Mouse (Mus musculus) intestine, embryonic 14.5 days (tissue): ENCODE data around the gene Gnptab. TPM values are rescaled to one million over a fixed set of nuclear protein-coding genes. Genes with fewer than 3 reads are reported as not detected.
"Not testable (repeated sequence)": the region's sequence is repeated elsewhere in the genome, so short reads cannot be mapped to it uniquely, and the experiment has no call there.

Experiments used
- ATAC-seq: fragments of 200-750 bp; cut with Nextera tagmentation; replicated peaks from 2 replicates; pipeline ENCODE4 v1.8.0; 2017; ENCODE audit warnings: low read depth, moderate number of reproducible peaks, moderate TSS enrichment, moderate library complexity; ENCODE audit not compliant: low FRiP score, low TSS enrichment
- DNase-seq: peaks from one replicate; pipeline ENCODE4 v3.0.0-alpha.2; 2018; ENCODE audit warnings: low spot score
- H3K27ac ChIP-seq: fragments of 300-500 bp; sonication (generic); 2 replicates; pipeline ENCODE4 v1.5.1; 2014; ENCODE audit warnings: low read depth, mild to moderate bottlenecking, control low read depth
- H3K27me3 ChIP-seq: fragments of 300-500 bp; sonication (generic); replicated peaks from 2 replicates; pipeline ENCODE4 v1.6.1; 2014; ENCODE audit warnings: low read length, control low read depth; ENCODE audit not compliant: control insufficient read depth, insufficient read depth
- H3K36me3 ChIP-seq: fragments of 300-500 bp; sonication (generic); 2 replicates; pipeline ENCODE4 v1.6.1; 2014; ENCODE audit warnings: low read length, control low read depth; ENCODE audit not compliant: control insufficient read depth, insufficient read depth
- H3K4me1 ChIP-seq: fragments of 300-500 bp; sonication (generic); replicated peaks from 2 replicates; pipeline ENCODE4 v1.6.1; 2014; ENCODE audit warnings: low read length, control low read depth, mixed read lengths; ENCODE audit not compliant: control insufficient read depth, insufficient read depth
- H3K4me2 ChIP-seq: fragments of 300-500 bp; sonication (generic); 2 replicates; pipeline ENCODE4 v1.6.1; 2014; ENCODE audit warnings: low read length
- H3K4me3 ChIP-seq: fragments of 300-500 bp; sonication (generic); 2 replicates; pipeline ENCODE4 v1.5.1; 2014; ENCODE audit warnings: low read depth, low read length, control low read depth, mixed read lengths
- H3K9ac ChIP-seq: fragments of 300-500 bp; sonication (generic); 2 replicates; pipeline ENCODE4 v1.6.1; 2014; ENCODE audit warnings: mild to moderate bottlenecking, low read length
- H3K9me3 ChIP-seq: fragments of 300-500 bp; sonication (generic); 2 replicates; pipeline ENCODE4 v1.6.1; 2016; ENCODE audit warnings: low read length, control low read depth; ENCODE audit not compliant: control insufficient read depth
- WGBS: fragments of 180-500 bp; shearing (Covaris S2); extraction: QIAGEN DNeasy Blood & Tissue Kit; methylation state at CpG from one replicate; pipeline ENCODE4 v1.1.7; 2014; 5-methylcytosine and 5-hydroxymethylcytosine counted together
- polyA plus RNA-seq: library from polyadenylated mRNA; unstranded; fragments of >200 nt; fragmentation: Nextera tagmentation; extraction: Ambion mirVana; gene quantifications from 2 replicates; pipeline ENCODE4 v1.2.1, GENCODE M21; 2014

Gene Gnptab
- polyA plus RNA-seq, 1 experiment from 2014 or later, result 14.0 TPM

GRCm38 (mm10) chr10:88451221-88451620 is 72.3 kb downstream of the Gnptab start:
- Histone ChIP-seq H3K4me2 (no peak overlapping the region), H3K9ac (no peak overlapping the region), H3K27ac (no peak overlapping the region), H3K9me3 (no peaks in the 10 kb centered on the region), H3K4me1 (no peaks in the 10 kb centered on the region), H3K4me3 (no peak overlapping the region), H3K27me3 (no peaks in the 10 kb centered on the region), H3K36me3 (0 out of 2 replicates have a peak, but pooled peaks cover 4% of the 10 kb centered on the region)
- ATAC-seq, result no peak
- no peak for DNase-seq
- WGBS, result 84% methylated on average over 2 of the region's 2 CpGs

GRCm38 (mm10) chr10:88451990-88452389 is 73.1 kb downstream of the Gnptab start:
- H3K9ac ChIP-seq, result no peak overlapping the region
- no peaks in the 10 kb centered on the region for H3K36me3 ChIP-seq
- H3K27ac ChIP-seq, result no peak overlapping the region
- H3K27me3 ChIP-seq, result no peaks in the 10 kb centered on the region
- no peak overlapping the region for H3K4me3 ChIP-seq
- no peaks in the 10 kb centered on the region for H3K4me1 ChIP-seq
- 77% methylated on average over 6 of the region's 6 CpGs for WGBS
- no peak for ATAC-seq
- DNase-seq, result no peak
- no peaks in the 10 kb centered on the region for H3K9me3 ChIP-seq
- H3K4me2 ChIP-seq, result no peak overlapping the region

GRCm38 (mm10) chr10:88457816-88458215 is 78.9 kb downstream of the Gnptab start:
- WGBS, result 39% methylated on average over 6 of the region's 6 CpGs
- Histone ChIP-seq H3K4me3 (no peak overlapping the region), H3K4me2 (no peak overlapping the region; the same call in 1 of the 2 replicates), H3K27me3 (no peaks in the 10 kb centered on the region), H3K4me1 (no peaks in the 10 kb centered on the region; the same call in 1 of the 2 replicates), H3K9me3 (no peaks in the 10 kb centered on the region), H3K9ac (no peak overlapping the region), H3K36me3 (no peaks in the 10 kb centered on the region), H3K27ac (no peak overlapping the region)
- DNase-seq, result no peak
- no peak for ATAC-seq

GRCm38 (mm10) chr10:88459502-88459992 is 80.6 kb downstream of the Gnptab start, which contains the start of gene Sycp3:
TSS of gene Sycp3 (plus strand) at chr10:88459569.
- 84% methylated on average over 33 of the region's 33 CpGs for WGBS
- H3K27me3 ChIP-seq, result no peaks in the 10 kb centered on the region
- no peak for DNase-seq
- H3K4me2 ChIP-seq, result no peak within 1 kb of the TSS
- H3K36me3 ChIP-seq, result no peaks in the 10 kb centered on the region
- ATAC-seq, result 0 out of 2 replicates have a peak, but pooled peaks have one; percentile 25
- no peak within 1 kb of the TSS for H3K27ac ChIP-seq
- no peaks in the 10 kb centered on the region for H3K9me3 ChIP-seq
- H3K9ac ChIP-seq, result no peak within 1 kb of the TSS
- H3K4me3 ChIP-seq, result no peak within 1 kb of the TSS
- H3K4me1 ChIP-seq, result no peaks in the 10 kb centered on the region; the same call in 1 of the 2 replicates

- no peak overlapping the region for H3K4me2 ChIP-seq
- DNase-seq (no peak), ATAC-seq (no peak)
- H3K36me3 ChIP-seq, result no peaks in the 10 kb centered on the region
- H3K4me1 ChIP-seq, result no peaks in the 10 kb centered on the region; the same call in 1 of the 2 replicates
- no peak overlapping the region for H3K27ac ChIP-seq
- 75% methylated on average over 18 of the region's 18 CpGs for WGBS
- H3K27me3 ChIP-seq, result no peaks in the 10 kb centered on the region
- no peak overlapping the region for H3K9ac ChIP-seq
- no peak overlapping the region for H3K4me3 ChIP-seq
- H3K9me3 ChIP-seq, result no peaks in the 10 kb centered on the region
Observed at GRCm38 (mm10) chr10:88460122-88460820, 81.3 kb downstream of the Gnptab start.

- H3K27ac ChIP-seq, H3K36me3 ChIP-seq, DNase-seq, ATAC-seq, H3K4me3 ChIP-seq, H3K9ac ChIP-seq, H3K4me2 ChIP-seq, H3K9me3 ChIP-seq, H3K4me1 ChIP-seq, H3K27me3 ChIP-seq: not testable (repeated sequence)
- 90% methylated on average over 10 of the region's 10 CpGs for WGBS
Observed at GRCm38 (mm10) chr10:88482866-88483265, 103.9 kb downstream of the Gnptab start.

- ATAC-seq, result no peak
- Histone ChIP-seq H3K27ac (no peak overlapping the region), H3K36me3 (peaks cover 6% of the 10 kb centered on the region; the same call in 1 of the 2 replicates), H3K4me2 (no peak overlapping the region), H3K27me3 (no peaks in the 10 kb centered on the region), H3K9me3 (no peaks in the 10 kb centered on the region), H3K4me1 (no peaks in the 10 kb centered on the region), H3K9ac (no peak overlapping the region), H3K4me3 (no peak overlapping the region)
- WGBS, result 94% methylated on average over 5 of the region's 5 CpGs
- no peak for DNase-seq
Observed at GRCm38 (mm10) chr10:88488629-88489028, 109.7 kb downstream of the Gnptab start.

GRCm38 (mm10) chr10:88491632-88492031 is 112.7 kb downstream of the Gnptab start:
- H3K27me3 ChIP-seq, result no peaks in the 10 kb centered on the region
- no peaks in the 10 kb centered on the region for H3K4me1 ChIP-seq
- no peak overlapping the region for H3K4me2 ChIP-seq
- 59% methylated on average over 7 of the region's 7 CpGs for WGBS
- no peaks in the 10 kb centered on the region; the same call in 1 of the 2 replicates for H3K36me3 ChIP-seq
- ATAC-seq (no peak), DNase-seq (no peak)
- no peak overlapping the region for H3K9ac ChIP-seq
- no peak overlapping the region for H3K27ac ChIP-seq
- H3K9me3 ChIP-seq, result no peaks in the 10 kb centered on the region
- H3K4me3 ChIP-seq, result no peak overlapping the region

- Histone ChIP-seq H3K4me3 (no peak overlapping the region), H3K9me3 (no peaks in the 10 kb centered on the region), H3K4me1 (0 out of 2 replicates have a peak, but pooled peaks cover 3% of the 10 kb centered on the region), H3K9ac (no peak overlapping the region), H3K36me3 (no peaks in the 10 kb centered on the region), H3K27me3 (no peaks in the 10 kb centered on the region), H3K27ac (no peak overlapping the region), H3K4me2 (no peak overlapping the region)
- ATAC-seq, result no peak
- 88% methylated on average over 8 of the region's 8 CpGs for WGBS
- no peak for DNase-seq
Observed at GRCm38 (mm10) chr10:88492658-88493057, 113.7 kb downstream of the Gnptab start.
